Mouse (Mus musculus) megakaryocyte, embryonic 14.5 days (primary cell): ENCODE measurements around the gene Egfr.

Experiments used
- FLI1 ChIP-seq: IDR thresholded peaks from 2 replicates; pipeline ENCODE4 v1.6.1; 2012; ENCODE audit warnings: low read length, inconsistent platforms, mixed read lengths
- GATA1 ChIP-seq: IDR thresholded peaks from 3 replicates; pipeline ENCODE4 v1.6.1; 2012; ENCODE audit warnings: mixed read lengths, low read length, inconsistent platforms, borderline replicate concordance

- TF ChIP-seq GATA1 (no peak), FLI1 (no peak)
These were observed 53.9 kb downstream of the Egfr start for GRCm38 (mm10) chr11:16805886-16806285.
